Mouse (Mus musculus) C2C12 (cell line): ENCODE results near the gene F13a1.

Source experiments
- CEBPB ChIP-seq: IDR thresholded peaks from one replicate; pipeline ENCODE4 v1.6.1; 2011; ENCODE audit warnings: low read depth, mild to moderate bottlenecking, control low read depth, moderate library complexity
- CTCF ChIP-seq: IDR thresholded peaks from one replicate; pipeline ENCODE4 v1.5.1; 2011; ENCODE audit not compliant: control insufficient read depth, insufficient read depth, insufficient read length
- MAX ChIP-seq: IDR thresholded peaks from one replicate; pipeline ENCODE4 v1.6.1; 2011; ENCODE audit warnings: mild to moderate bottlenecking, control low read depth
- MYOG ChIP-seq: IDR thresholded peaks from one replicate; pipeline ENCODE4 v1.6.1; 2011; ENCODE audit not compliant: control insufficient read depth, insufficient read length; ENCODE audit errors: extremely low read depth
- USF1 ChIP-seq: IDR thresholded peaks from one replicate; pipeline ENCODE4 v1.6.1; 2011; ENCODE audit warnings: low read depth, mild to moderate bottlenecking, control low read depth, moderate library complexity

DNA sequence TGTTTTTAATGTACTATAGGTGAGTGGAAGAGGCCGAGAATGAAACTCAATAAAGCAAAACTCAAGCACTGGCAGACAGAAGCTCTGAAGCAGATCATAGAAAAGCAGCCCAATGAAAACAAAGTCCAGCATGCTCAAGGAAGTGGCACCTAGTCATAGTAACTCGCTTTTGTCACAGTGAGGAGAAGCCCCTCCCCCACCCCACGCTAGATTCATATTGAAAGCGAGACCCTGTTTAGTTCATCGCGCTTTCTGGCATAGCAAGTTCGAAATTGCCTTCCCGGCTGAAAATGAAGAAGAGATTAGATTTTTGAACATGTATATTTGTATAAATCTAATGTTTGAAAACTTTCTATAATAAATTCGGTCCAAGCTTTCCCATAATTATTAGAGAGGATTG is 118.0 kb downstream of the F13a1 start:
- no peak for TF ChIP-seq CTCF
- no peak for TF ChIP-seq MAX
- no peak for TF ChIP-seq USF1
- no peak for TF ChIP-seq CEBPB
- no peak for TF ChIP-seq MYOG
